Mouse (Mus musculus) stomach, postnatal 0 days (tissue): ENCODE measurements at regions not wholly inside any gene's neighbourhood (a gene's known extent, or its start where the extent isn't known, plus 50 kb on each side); places are given as distances from the start of the nearest gene placed in this dataset.

ENCODE experiments used
- CTCF ChIP-seq: IDR thresholded peaks from 2 replicates; pipeline ENCODE4 v1.5.1; 2016; ENCODE audit warnings: antibody characterized with exemption, low read depth, mild to moderate bottlenecking, moderate library complexity
- EP300 ChIP-seq: optimal IDR thresholded peaks from 2 replicates; pipeline ENCODE3; 2016; ENCODE audit warnings: antibody characterized with exemption

DNA sequence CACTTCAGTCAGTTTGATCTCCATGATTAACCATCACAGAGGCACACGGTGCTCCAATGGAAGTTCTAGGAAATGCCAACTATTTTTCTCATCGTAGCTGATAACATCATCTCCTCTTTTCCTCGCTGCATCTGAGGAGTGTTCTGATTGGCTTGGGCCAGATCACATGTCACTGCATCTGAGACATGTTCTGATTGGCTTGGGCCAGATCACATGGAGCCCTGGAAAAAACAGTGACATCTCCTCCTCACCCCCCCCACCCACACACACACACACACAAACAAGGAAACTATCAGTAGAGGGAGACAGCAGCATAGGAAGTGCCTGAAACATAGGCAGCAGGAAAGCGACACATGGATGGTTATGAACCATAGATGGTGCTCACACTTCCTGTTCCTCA, 239.0 kb upstream of the 4930583I09Rik start:
- TF ChIP-seq CTCF (no peak), EP300 (no peak)
